Mouse (Mus musculus): ENCODE measurements at regions not wholly inside any gene's neighbourhood (a gene's known extent, or its start where the extent isn't known, plus 50 kb on each side); places are given as distances from the start of the nearest gene placed in this dataset.

GRCm38 (mm10) chr4:102657244-102657643 is 83.9 kb upstream of the Sgip1 start:
- DNase-seq (ENCODE audit: low spot score): no peak

- peak; percentile 16 for DNase-seq (ENCODE audit: low spot score)
These were observed 82.5 kb upstream of the Sgip1 start for GRCm38 (mm10) chr4:102658578-102658977.

- DNase-seq (ENCODE audit: low spot score): no peak
These were observed 77.5 kb upstream of the Sgip1 start for GRCm38 (mm10) chr4:102663617-102664016.

GRCm38 (mm10) chr4:102682190-102682589 is 58.9 kb upstream of the Sgip1 start:
- DNase-seq (ENCODE audit: low spot score): no peak

- peak; percentile 29 for DNase-seq (ENCODE audit: low spot score)
These were observed 56.1 kb upstream of the Sgip1 start for GRCm38 (mm10) chr4:102685045-102685444.

- DNase-seq (ENCODE audit: low spot score): no peak
These were observed 52.7 kb upstream of the Sgip1 start for GRCm38 (mm10) chr4:102688378-102688777.

Data from lung, postnatal 25 days (tissue).